28 mouse cellular contexts compared by ENCODE assay signal in genomic region chr6:17363446-17364179, GRCm38 (mm10). TPM values are rescaled to one million over a fixed set of nuclear protein-coding genes. Genes with fewer than 3 reads are reported as not detected.
DNase-seq lines count a peak whose midpoint lies in the region; ATAC-seq lines count a peak whose summit lies in the region.
"Had no signal": no experiment of that assay in that cellular context is flagged by ENCODE, and none has a peak within 500 bp of the region (broad histone marks: within the 10 kb centered on the region; RNA-seq: fewer than 3 reads in every experiment).

No protein-coding gene starts in this region.

- H3K27me3 ChIP-seq in heart, embryonic 16.5 days (ENCODE audit: control insufficient read depth, insufficient read depth, low read length): no peaks in the 10 kb centered on the region
- no peaks in the 10 kb centered on the region for H3K27me3 ChIP-seq in midbrain, embryonic 11.5 days (ENCODE audit: control insufficient read depth, insufficient read depth, low read length)
- no peaks in the 10 kb centered on the region for H3K27me3 ChIP-seq in midbrain, embryonic 15.5 days (replicated peaks)
- H3K27me3 ChIP-seq: forebrain, embryonic 13.5 days; hindbrain, embryonic 12.5 days; limb, embryonic 15.5 days; neural tube, embryonic 12.5 days had no signal

- H3K27ac ChIP-seq in heart, embryonic 16.5 days (ENCODE audit: low read length): no peak overlapping the region
- H3K27ac ChIP-seq in midbrain, embryonic 11.5 days (ENCODE audit: low read depth, low read length): no peak overlapping the region
- no peak overlapping the region for H3K27ac ChIP-seq in midbrain, embryonic 15.5 days
- H3K27ac ChIP-seq: forebrain, embryonic 13.5 days; heart, embryonic 10.5 days; hindbrain, embryonic 12.5 days; kidney, postnatal 0 days; limb, embryonic 10.5 days; limb, embryonic 15.5 days; midbrain, embryonic 10.5 days; neural tube, embryonic 12.5 days; stomach, postnatal 0 days had no signal

- intact Hi-C loops in gastrocnemius, postnatal 14 days (cut with DNase I; ENCODE audit: low total_unique reads): loop anchor here (2.0 kb wide), 1 partner anchor 223 kb away; no protein-coding TSS in a partner anchor

- no peak overlapping the region for H3K4me2 ChIP-seq in heart, embryonic 16.5 days (ENCODE audit: low read depth, low read length)
- H3K4me2 ChIP-seq in midbrain, embryonic 11.5 days: no peak overlapping the region
- H3K4me2 ChIP-seq in midbrain, embryonic 15.5 days: no peak overlapping the region
- H3K4me2 ChIP-seq: forebrain, embryonic 13.5 days; hindbrain, embryonic 12.5 days; limb, embryonic 15.5 days; neural tube, embryonic 12.5 days had no signal

- no peaks in the 10 kb centered on the region; the same call in 1 of the 2 replicates for H3K9me3 ChIP-seq in heart, embryonic 16.5 days (replicated peaks; ENCODE audit: control insufficient read depth, low read length)
- H3K9me3 ChIP-seq in midbrain, embryonic 11.5 days (ENCODE audit: control insufficient read depth, low read length): no peaks in the 10 kb centered on the region
- no peaks in the 10 kb centered on the region for H3K9me3 ChIP-seq in midbrain, embryonic 15.5 days
- H3K9me3 ChIP-seq: forebrain, embryonic 13.5 days; heart, embryonic 10.5 days; hindbrain, embryonic 12.5 days; limb, embryonic 10.5 days; limb, embryonic 15.5 days; midbrain, embryonic 10.5 days; neural tube, embryonic 12.5 days had no signal

- ATAC-seq in heart, embryonic 16.5 days (replicated peaks; ENCODE audit: extremely low read depth, insufficient read depth, low FRiP score): peak; percentile 45
- ATAC-seq in midbrain, embryonic 11.5 days (ENCODE audit: low FRiP score): no peak
- ATAC-seq in midbrain, embryonic 15.5 days (replicated peaks): no peak
- peak; percentile 92 to 97 for ATAC-seq in hematopoietic stem cell, adult 5-6 weeks (replicated peaks in 1 of 2; ENCODE audit: insufficient read depth in 1 of 2, low FRiP score in 2 of 2, low TSS enrichment in 1 of 2, low read depth in 1 of 2, poor library complexity in 2 of 2, severe bottlenecking in 2 of 2)
- ATAC-seq in megakaryocyte-erythroid progenitor cell, adult 5-6 weeks (replicated peaks; ENCODE audit: low FRiP score, low TSS enrichment, poor library complexity, severe bottlenecking): peak; percentile 98
- ATAC-seq: intestine, embryonic 16.5 days; lung, postnatal 0 days had no signal

- no peak for DNase-seq in heart, adult 8-10 months (ENCODE audit: low spot score)
- DNase-seq in midbrain, embryonic 11.5 days (ENCODE audit: low spot score, missing footprints): peak; percentile 21
- no peak for DNase-seq in gastrocnemius, postnatal 14 days
- no peak for DNase-seq in cerebellum, postnatal 36 days
- DNase-seq: adrenal gland, adult 8-10 months; B cell, adult 2 months; cerebellum, adult 2 months; gastrocnemius, postnatal 36 days; heart, postnatal 10 days; right cerebral cortex, adult 18-20 months; thymus, adult 18-20 months; thymus, postnatal 4 days had no signal

- no peaks in the 10 kb centered on the region for H3K36me3 ChIP-seq in heart, embryonic 16.5 days (ENCODE audit: control insufficient read depth, insufficient read depth)
- H3K36me3 ChIP-seq in midbrain, embryonic 11.5 days (ENCODE audit: control insufficient read depth, insufficient read depth, low read length): no peaks in the 10 kb centered on the region
- H3K36me3 ChIP-seq in midbrain, embryonic 15.5 days (replicated peaks): no peaks in the 10 kb centered on the region
- H3K36me3 ChIP-seq: heart, embryonic 10.5 days; hindbrain, embryonic 12.5 days; limb, embryonic 10.5 days; limb, embryonic 15.5 days; midbrain, embryonic 10.5 days; neural tube, embryonic 12.5 days had no signal

- H3K4me3 ChIP-seq in heart, embryonic 16.5 days (ENCODE audit: low read length): no peak overlapping the region
- no peak overlapping the region for H3K4me3 ChIP-seq in midbrain, embryonic 11.5 days (ENCODE audit: low read depth, low read length)
- H3K4me3 ChIP-seq in midbrain, embryonic 15.5 days: no peak overlapping the region
- H3K4me3 ChIP-seq: forebrain, embryonic 13.5 days; heart, embryonic 10.5 days; hindbrain, embryonic 12.5 days; limb, embryonic 10.5 days; limb, embryonic 15.5 days; midbrain, embryonic 10.5 days; myocyte; neural tube, embryonic 12.5 days had no signal

- whole genome bisulfite sequencing in heart, embryonic 16.5 days: 63% methylated on average over 17 of the region's 17 CpGs
- WGBS in midbrain, embryonic 11.5 days: 80% methylated on average over 17 of the region's 17 CpGs
- WGBS in midbrain, embryonic 15.5 days: 80% methylated on average over 17 of the region's 17 CpGs

- H3K9ac ChIP-seq in heart, embryonic 16.5 days (ENCODE audit: low read length): no peak overlapping the region
- no peak overlapping the region for H3K9ac ChIP-seq in midbrain, embryonic 11.5 days (ENCODE audit: low read length)
- H3K9ac ChIP-seq in midbrain, embryonic 15.5 days: no peak overlapping the region
- H3K9ac ChIP-seq: forebrain, embryonic 13.5 days; hindbrain, embryonic 12.5 days; limb, embryonic 15.5 days; neural tube, embryonic 12.5 days had no signal

- no peaks in the 10 kb centered on the region for H3K4me1 ChIP-seq in heart, embryonic 16.5 days (ENCODE audit: control insufficient read depth, insufficient read depth, low read length)
- H3K4me1 ChIP-seq in midbrain, embryonic 11.5 days (ENCODE audit: control insufficient read depth, insufficient read depth, low read length): no peaks in the 10 kb centered on the region
- H3K4me1 ChIP-seq in midbrain, embryonic 15.5 days: no peaks in the 10 kb centered on the region
- H3K4me1 ChIP-seq: forebrain, embryonic 13.5 days; heart, embryonic 10.5 days; hindbrain, embryonic 12.5 days; limb, embryonic 10.5 days; limb, embryonic 15.5 days; midbrain, embryonic 10.5 days; neural tube, embryonic 12.5 days had no signal

RNA-seq across cellular contexts. Expression of gene Cav1, which starts 57.5 kb away (rescaled TPM):
- 371 and 412 TPM in 2 replicates for polyA plus RNA-seq in heart, embryonic 16.5 days (2015; fragmentation: Nextera tagmentation; extraction: Ambion mirVana)
- 100 to 1,000 TPM; 156 to 240 (median 203) TPM for total RNA-seq in heart, adult 8-10 months (2022)
- 9.8 and 12.1 TPM in 2 replicates for polyA plus RNA-seq in midbrain, embryonic 11.5 days (2014; fragmentation: Nextera tagmentation; extraction: Ambion mirVana)
- 25.5 and 26.8 TPM in 2 replicates for polyA plus RNA-seq in midbrain, embryonic 15.5 days (2015; fragmentation: Nextera tagmentation; extraction: Ambion mirVana)
- total RNA-seq in hematopoietic stem cell, adult 5-6 weeks (2017): 3.2 TPM in 1 of 2 replicates, not detected in the other
- total RNA-seq in megakaryocyte-erythroid progenitor cell, adult 5-6 weeks (2014; fragmentation: Nextera tagmentation): not detected in 2 replicates
- total RNA-seq in megakaryocyte-erythroid progenitor cell, adult 5-6 weeks (2017): not detected in 2 replicates
- total RNA-seq in gastrocnemius, postnatal 14 days (2021): 100 to 1,000 TPM; 282 to 302 TPM

Comparison
In these comparisons a context has a peak if more than half of its experiments do, and no peak if none do; other contexts are left out.
1. ATAC-seq: peak in heart, embryonic 16.5 days (single experiment), hematopoietic stem cell, adult 5-6 weeks (2 of 2) and megakaryocyte-erythroid progenitor cell, adult 5-6 weeks (single experiment); none in midbrain, embryonic 11.5 days (single experiment) and midbrain, embryonic 15.5 days (single experiment).
2. RNA of gene Cav1, which starts 57.5 kb away (total RNA-seq): 282 to 302 TPM in gastrocnemius, postnatal 14 days and 156 to 240 TPM in heart, adult 8-10 months; 3.2 TPM in hematopoietic stem cell, adult 5-6 weeks and not detected in megakaryocyte-erythroid progenitor cell, adult 5-6 weeks; every median in the first group is over 10 times any median in the second.